Mouse (Mus musculus) gastrocnemius, postnatal 4 days (tissue): ENCODE results near the gene Nfia. TPM values are rescaled to one million over a fixed set of nuclear protein-coding genes. Genes with fewer than 3 reads are reported as not detected.
A peak's percentile ranks its signal among the peaks of the same experiment; 100 is the strongest.

Experiments used
- DNase-seq, 2 experiments: peaks; one replicate each; pipeline ENCODE4 v3.0.0; 2021 to 2022; ENCODE audit warnings: low spot score in 2 of 2, mixed read lengths in 2 of 2
- total RNA-seq, 2 experiments: library from RNA; stranded (reverse); gene quantifications; 2 replicates each; pipeline ENCODE4 v1.2.3; 2021

Gene Nfia
- total RNA-seq, 2 experiments from 2014 or later = 166 to 173 TPM

GRCm38 (mm10) chr4:98047369-98047768 lies 274.8 kb downstream of the Nfia start:
- DNase-seq = no peak

GRCm38 (mm10) chr4:98049584-98049983 lies 277.1 kb downstream of the Nfia start:
- DNase-seq = peak in 1 of 2 experiments; percentile 22

- DNase-seq = no peak
Measured at GRCm38 (mm10) chr4:98050003-98050620, 277.6 kb downstream of the Nfia start.

DNA sequence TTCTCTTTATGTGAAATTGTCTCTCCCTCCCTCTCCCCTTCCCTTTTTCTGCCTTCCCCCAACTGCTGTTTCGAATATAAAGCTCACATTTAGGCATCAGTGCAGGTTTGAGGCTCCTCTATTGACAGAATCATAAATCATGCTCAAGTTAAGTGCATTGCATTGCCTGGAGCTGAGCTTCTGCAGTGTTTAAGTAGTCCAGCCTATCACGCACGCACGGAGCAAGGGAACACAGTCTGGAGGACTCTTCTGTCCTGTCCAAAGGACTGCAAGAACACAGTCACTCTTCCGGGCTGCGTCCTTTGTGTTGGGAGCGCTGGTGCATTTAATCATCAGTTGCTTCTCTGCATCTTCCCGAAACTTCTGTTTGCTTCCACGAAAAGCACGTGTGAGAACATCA lies 278.2 kb downstream of the Nfia start:
- DNase-seq = no peak

GRCm38 (mm10) chr4:98051326-98051725 lies 278.8 kb downstream of the Nfia start:
- no peak for DNase-seq

- DNase-seq = no peak
Measured at GRCm38 (mm10) chr4:98055036-98055435, 282.5 kb downstream of the Nfia start.

GRCm38 (mm10) chr4:98056396-98057020 lies 284.0 kb downstream of the Nfia start:
- no peak for DNase-seq

DNA sequence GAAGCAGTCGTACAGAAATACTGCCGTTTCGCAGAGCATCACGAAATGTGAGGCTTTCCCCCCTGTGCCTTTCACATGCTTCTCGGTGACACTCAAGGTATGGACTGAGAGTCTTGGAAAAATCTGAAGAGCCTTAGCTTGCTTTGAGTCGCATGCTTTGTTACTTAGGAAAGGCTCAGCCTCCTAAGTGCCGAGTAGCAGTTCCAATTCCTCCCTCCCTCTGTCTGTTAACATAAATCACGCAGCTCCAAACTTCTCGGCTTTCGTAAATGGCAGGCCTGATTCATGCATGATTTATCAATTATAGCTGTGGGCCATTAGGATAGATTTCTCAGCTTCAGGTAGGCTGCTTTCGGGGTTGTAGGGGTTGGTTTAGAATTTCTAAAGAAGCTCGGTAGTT lies 284.7 kb downstream of the Nfia start:
- DNase-seq = no peak

DNA sequence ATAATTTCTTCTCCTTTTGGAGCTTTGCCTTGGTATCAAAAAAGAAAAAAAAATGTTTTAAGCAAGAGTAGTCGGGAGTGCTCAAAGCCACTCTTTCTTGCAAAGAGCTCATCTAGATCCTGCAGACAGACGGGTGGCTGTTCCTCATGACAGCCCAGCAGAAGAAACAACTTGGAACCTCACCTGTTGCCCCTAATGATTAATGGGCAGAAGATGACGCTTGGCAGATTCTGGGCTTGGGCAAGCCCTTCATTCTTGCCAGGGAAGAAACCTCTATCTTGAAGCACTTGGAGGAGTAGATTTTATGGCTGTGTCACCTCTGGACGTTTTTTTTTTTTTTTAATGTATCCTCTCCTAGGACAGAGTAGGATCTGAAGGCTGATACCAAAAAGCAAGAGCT lies 285.2 kb downstream of the Nfia start:
- DNase-seq = no peak

GRCm38 (mm10) chr4:98058182-98058581 lies 285.6 kb downstream of the Nfia start:
- DNase-seq = no peak

DNA sequence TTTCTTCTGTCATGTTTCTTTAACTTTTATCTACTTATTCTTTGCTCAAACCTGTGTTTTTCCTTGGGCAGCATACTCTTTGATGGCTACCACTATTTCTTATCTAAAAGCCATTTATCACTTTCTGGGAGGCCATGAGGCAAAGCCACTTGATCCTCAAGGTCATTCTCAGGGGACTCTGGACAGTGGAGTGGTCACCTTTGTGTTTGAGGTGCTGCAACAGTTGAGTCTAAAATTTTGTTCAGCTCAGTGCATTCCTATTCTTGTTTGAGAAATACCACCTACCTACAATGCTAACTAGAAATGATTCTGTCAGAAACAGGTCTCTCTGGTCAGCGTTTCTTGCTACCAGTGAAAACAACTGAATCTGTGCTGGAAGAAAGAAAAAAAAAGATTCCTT lies 288.1 kb downstream of the Nfia start:
- DNase-seq = no peak

- no peak for DNase-seq
Measured at GRCm38 (mm10) chr4:98061086-98061485, 288.6 kb downstream of the Nfia start.

DNA sequence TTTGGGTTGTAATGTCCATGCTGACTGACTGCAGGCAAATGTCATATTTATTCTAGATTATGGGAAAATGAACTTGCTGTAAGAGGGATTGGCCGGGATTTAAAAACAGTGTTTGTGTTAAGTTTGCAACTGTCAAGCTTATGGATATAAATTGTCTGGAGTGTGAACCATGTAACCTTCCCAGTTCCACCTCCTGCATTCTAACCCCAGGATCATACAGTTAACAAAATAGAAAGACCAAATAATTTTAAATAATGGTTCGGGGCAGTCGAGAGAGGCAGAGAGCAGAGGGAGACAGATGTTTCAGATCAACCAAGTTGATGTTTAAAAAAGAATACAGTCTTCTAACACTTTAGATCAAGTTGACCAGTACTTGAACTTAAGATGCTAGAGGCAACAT lies 290.7 kb downstream of the Nfia start:
- no peak for DNase-seq

- DNase-seq = no peak
Measured at GRCm38 (mm10) chr4:98076106-98076505, 303.6 kb downstream of the Nfia start.

- no peak for DNase-seq
Measured at GRCm38 (mm10) chr4:98076624-98077023, 304.1 kb downstream of the Nfia start.

- no peak for DNase-seq
Measured at GRCm38 (mm10) chr4:98080586-98080985, 308.1 kb downstream of the Nfia start.

GRCm38 (mm10) chr4:98081962-98082361 lies 309.4 kb downstream of the Nfia start:
- no peak for DNase-seq

GRCm38 (mm10) chr4:98082512-98082911 lies 310.0 kb downstream of the Nfia start:
- DNase-seq = no peak

DNA sequence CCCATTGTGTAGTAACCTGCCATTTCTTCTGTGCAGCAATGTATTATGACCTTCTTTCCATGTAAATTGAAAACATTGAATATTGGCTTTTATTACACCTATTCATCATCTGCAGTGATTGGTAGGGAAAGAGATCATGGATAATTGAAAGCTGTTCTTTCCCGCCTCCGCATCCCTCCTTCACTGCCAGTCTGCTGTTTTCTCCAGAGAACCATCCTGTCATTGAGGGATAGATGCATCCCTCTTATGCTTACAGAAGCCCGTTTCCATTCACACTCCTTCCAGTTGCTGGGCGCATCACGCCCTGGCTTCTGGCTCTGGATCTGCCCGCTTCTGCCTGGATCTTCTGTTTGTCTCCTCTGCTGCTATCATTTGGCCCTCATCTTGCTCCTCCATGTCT lies 312.5 kb downstream of the Nfia start:
- no peak for DNase-seq

DNA sequence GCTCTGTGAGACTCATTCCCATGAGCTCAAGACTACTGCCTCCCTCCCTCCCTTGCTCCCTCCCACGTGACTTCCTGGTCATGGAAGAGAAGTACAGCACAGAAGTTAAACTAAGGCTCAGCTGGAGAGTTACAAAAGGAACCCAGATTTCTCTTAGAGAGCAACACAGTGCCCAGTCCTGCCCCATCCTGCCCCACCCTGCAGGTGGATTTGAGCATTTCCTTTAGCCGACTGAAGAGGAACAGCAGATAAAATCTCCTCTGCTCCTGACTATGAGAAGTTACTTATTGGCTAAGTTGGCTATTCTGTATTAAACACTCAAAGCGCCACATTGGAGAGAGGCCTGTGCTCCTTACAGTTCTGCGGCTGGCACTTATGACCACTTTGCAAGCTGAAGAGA lies 314.4 kb downstream of the Nfia start:
- DNase-seq = no peak

GRCm38 (mm10) chr4:98089985-98090384 lies 317.5 kb downstream of the Nfia start:
- DNase-seq = no peak

- no peak for DNase-seq
Measured at GRCm38 (mm10) chr4:98090586-98090985, 318.1 kb downstream of the Nfia start.

DNA sequence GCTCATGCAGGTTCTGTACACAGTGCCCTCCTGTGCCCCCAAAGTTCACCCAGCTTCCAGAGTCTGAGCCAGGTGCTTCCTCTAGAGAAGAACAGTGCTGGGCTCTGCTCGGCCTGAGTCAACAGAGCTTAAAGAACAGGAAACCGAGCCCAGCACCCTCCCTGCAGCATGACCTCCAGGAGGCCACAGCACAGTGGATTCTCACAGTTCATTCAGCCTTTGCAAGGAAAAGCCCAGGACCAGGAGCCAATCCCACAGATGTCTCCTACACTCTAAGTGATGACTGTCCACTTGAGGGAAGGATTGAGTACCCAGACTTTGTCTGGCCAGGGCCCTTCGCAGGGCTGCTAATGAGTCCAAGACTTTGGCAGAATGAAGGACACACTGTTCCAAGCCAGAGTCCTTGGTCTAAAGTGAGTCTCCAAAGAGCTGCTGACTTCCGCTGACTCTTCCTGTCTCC lies 318.9 kb downstream of the Nfia start:
- no peak for DNase-seq
